In the genomic region with DNA sequence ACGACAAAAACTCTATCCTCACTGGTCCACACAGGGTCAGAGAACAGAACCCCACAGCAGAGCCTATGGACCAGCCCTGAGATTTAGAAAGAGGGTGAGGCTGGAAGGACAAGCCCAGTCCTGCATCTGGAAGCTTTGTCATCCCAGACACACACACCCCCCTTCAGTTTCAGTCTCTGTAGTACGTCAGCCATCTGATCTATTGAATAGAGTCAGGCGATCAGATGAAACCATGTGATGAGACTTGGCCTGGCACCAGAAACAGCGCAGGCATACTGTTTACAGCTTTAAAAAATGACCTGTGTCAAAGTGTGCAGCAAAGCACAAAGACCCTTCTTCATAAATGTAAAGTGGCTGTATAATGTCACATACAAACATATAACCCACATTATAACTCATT, we compare ENCODE assay signal across 20 mouse cellular contexts. TPM values are rescaled to one million over a fixed set of nuclear protein-coding genes. Genes with fewer than 3 reads are reported as not detected.
DNase-seq lines count a peak whose midpoint lies in the region; ATAC-seq and TF ChIP-seq lines count a peak whose summit lies in the region.
"Had no signal": no experiment of that assay in that cellular context is flagged by ENCODE, and none has a peak within 500 bp of the region (broad histone marks: within the 10 kb centered on the region; RNA-seq: fewer than 3 reads in every experiment).

No protein-coding gene starts in this region.

- peaks cover 1% of the 10 kb centered on the region; the same call in 1 of the 2 replicates for H3K79me2 ChIP-seq in MEL (ENCODE audit: control insufficient read depth, insufficient read depth, low read length, poor library complexity)

- 67% methylated on average over 4 of the region's 4 CpGs for WGBS in embryonic facial prominence, embryonic 15.5 days
- 90% methylated on average over 4 of the region's 4 CpGs for WGBS in embryonic facial prominence, embryonic 10.5 days
- WGBS in hindbrain, embryonic 16.5 days = 58% methylated on average over 4 of the region's 4 CpGs

- H3K4me3 ChIP-seq in embryonic facial prominence, embryonic 15.5 days (replicated peaks) = no peak overlapping the region
- no peak overlapping the region for H3K4me3 ChIP-seq in embryonic facial prominence, embryonic 10.5 days
- H3K4me3 ChIP-seq in layer of hippocampus, adult 2 months = no peak overlapping the region
- peak overlapping the region in 1 of 2 experiments; percentile 29; a peak in 2 of 4 replicates for H3K4me3 ChIP-seq in MEL (ENCODE audit: control insufficient read depth in 1 of 2, insufficient read depth in 1 of 2, low read depth in 2 of 2, low read length in 2 of 2)
- no peak overlapping the region for H3K4me3 ChIP-seq in hindbrain, embryonic 16.5 days (ENCODE audit: low read length)
- H3K4me3 ChIP-seq: embryonic facial prominence, embryonic 13.5 days; heart, adult 2 months; limb, embryonic 15.5 days; megakaryocyte, embryonic 14.5 days had no signal

- intact Hi-C loops in heart, postnatal 25 days (cut with DNase I) = no loop called here

- H3K9ac ChIP-seq in embryonic facial prominence, embryonic 15.5 days = no peak overlapping the region
- H3K9ac ChIP-seq in MEL (ENCODE audit: control insufficient read depth, low read depth, low read length, poor library complexity, severe bottlenecking) = peak overlapping the region; percentile 45
- H3K9ac ChIP-seq in hindbrain, embryonic 16.5 days (ENCODE audit: low read depth, low read length) = no peak overlapping the region
- H3K9ac ChIP-seq: embryonic facial prominence, embryonic 13.5 days; limb, embryonic 15.5 days had no signal

- H3K27ac ChIP-seq in embryonic facial prominence, embryonic 15.5 days (replicated peaks) = no peak overlapping the region
- H3K27ac ChIP-seq in embryonic facial prominence, embryonic 10.5 days (replicated peaks) = no peak overlapping the region
- peak overlapping the region; percentile 32; the same call in 1 of the 2 replicates for H3K27ac ChIP-seq in layer of hippocampus, adult 2 months
- H3K27ac ChIP-seq in MEL (ENCODE audit: control insufficient read depth, low read depth, low read length) = peak overlapping the region; percentile 92
- no peak overlapping the region for H3K27ac ChIP-seq in hindbrain, embryonic 16.5 days (ENCODE audit: low read depth, low read length)
- H3K27ac ChIP-seq: embryonic facial prominence, embryonic 13.5 days; heart, adult 2 months; limb, embryonic 15.5 days had no signal

- ATAC-seq in embryonic facial prominence, embryonic 15.5 days (ENCODE audit: insufficient number of reproducible peaks, low FRiP score, low TSS enrichment, low read depth) = 0 out of 2 replicates have a peak, but pooled peaks have one; percentile 21
- ATAC-seq in hindbrain, embryonic 16.5 days = peak; percentile 62; the same call in 1 of the 2 replicates
- ATAC-seq: midbrain, embryonic 16.5 days had no signal

- no peaks in the 10 kb centered on the region for H3K27me3 ChIP-seq in embryonic facial prominence, embryonic 15.5 days
- H3K27me3 ChIP-seq in embryonic facial prominence, embryonic 10.5 days (replicated peaks; ENCODE audit: low read depth, poor library complexity, severe bottlenecking) = no peaks in the 10 kb centered on the region
- H3K27me3 ChIP-seq in MEL (ENCODE audit: control insufficient read depth in 1 of 2, insufficient read depth in 2 of 2, low read length in 2 of 2) = no peaks in the 10 kb centered on the region
- H3K27me3 ChIP-seq in hindbrain, embryonic 16.5 days (replicated peaks; ENCODE audit: control insufficient read depth, insufficient read depth, low read length) = no peaks in the 10 kb centered on the region
- H3K27me3 ChIP-seq: embryonic facial prominence, embryonic 13.5 days; limb, embryonic 15.5 days; megakaryocyte, embryonic 14.5 days had no signal

- H3K9me3 ChIP-seq in embryonic facial prominence, embryonic 15.5 days (replicated peaks) = 0 out of 2 replicates have a peak, but pooled peaks cover 4% of the 10 kb centered on the region
- no peaks in the 10 kb centered on the region for H3K9me3 ChIP-seq in embryonic facial prominence, embryonic 10.5 days
- H3K9me3 ChIP-seq in MEL (replicated peaks; ENCODE audit: insufficient read depth, low read length) = no peaks in the 10 kb centered on the region
- H3K9me3 ChIP-seq in hindbrain, embryonic 16.5 days (ENCODE audit: control insufficient read depth, low read length) = no peaks in the 10 kb centered on the region
- H3K9me3 ChIP-seq: embryonic facial prominence, embryonic 13.5 days; limb, embryonic 15.5 days; megakaryocyte, embryonic 14.5 days had no signal

- TF ChIP-seq RAD21 in MEL (IDR thresholded peaks at IDR 0.05; ENCODE audit: low read depth, low read length) = no peak

- no peak for DNase-seq in embryonic facial prominence, embryonic 10.5 days (ENCODE audit: low spot score)
- DNase-seq in layer of hippocampus, adult 2 months (ENCODE audit: low spot score in 2 of 2) = no peak
- no peak for DNase-seq in layer of hippocampus, postnatal 14 days (ENCODE audit: low spot score in 2 of 2)
- DNase-seq in MEL (ENCODE audit: low read depth, low spot score) = no peak
- DNase-seq in adrenal gland, postnatal 25 days = no peak
- no peak for DNase-seq in heart, postnatal 25 days (ENCODE audit: low spot score)
- DNase-seq: adrenal gland, adult 2 months; cerebellum, adult 8-10 months; gastrocnemius, postnatal 14 days; heart, adult 2 months; kidney, adult 9 months; kidney, postnatal 36 days; lung, postnatal 10 days; right cerebral cortex, postnatal 25 days had no signal

- TF ChIP-seq EP300 in MEL (IDR thresholded peaks at IDR 0.05; ENCODE audit: low read depth in 1 of 2, low read length in 2 of 2) = no peak

- peaks cover 16% of the 10 kb centered on the region for H3K36me3 ChIP-seq in embryonic facial prominence, embryonic 15.5 days
- H3K36me3 ChIP-seq in embryonic facial prominence, embryonic 10.5 days (replicated peaks) = peaks cover 18% of the 10 kb centered on the region
- peaks cover 6 to 61% of the 10 kb centered on the region in 2 experiments for H3K36me3 ChIP-seq in MEL (ENCODE audit: control insufficient read depth in 1 of 2, insufficient read depth in 2 of 2, low read length in 2 of 2)
- H3K36me3 ChIP-seq in hindbrain, embryonic 16.5 days (ENCODE audit: control insufficient read depth, insufficient read depth, low read length) = peaks cover 7% of the 10 kb centered on the region

- no peak for TF ChIP-seq CTCF in layer of hippocampus, adult 2 months (conservative IDR thresholded peaks at IDR 0.05)
- TF ChIP-seq CTCF in MEL (IDR thresholded peaks at IDR 0.05 in 2 of 3, conservative IDR thresholded peaks at IDR 0.05 in 1 of 3; ENCODE audit: control insufficient read depth in 1 of 3, insufficient read depth in 1 of 3, low read depth in 2 of 3, low read length in 3 of 3, poor library complexity in 1 of 3, severe bottlenecking in 1 of 3) = no peak

- H3K4me2 ChIP-seq in embryonic facial prominence, embryonic 15.5 days (replicated peaks) = no peak overlapping the region
- H3K4me2 ChIP-seq in hindbrain, embryonic 16.5 days (ENCODE audit: low read length) = no peak overlapping the region
- H3K4me2 ChIP-seq: embryonic facial prominence, embryonic 13.5 days; limb, embryonic 15.5 days had no signal

- H3K4me1 ChIP-seq in embryonic facial prominence, embryonic 15.5 days = no peaks in the 10 kb centered on the region
- H3K4me1 ChIP-seq in embryonic facial prominence, embryonic 10.5 days = no peaks in the 10 kb centered on the region
- H3K4me1 ChIP-seq in MEL (ENCODE audit: control insufficient read depth in 1 of 2, insufficient read depth in 2 of 2, low read length in 2 of 2) = peaks cover 40 to 42% of the 10 kb centered on the region in 2 experiments
- no peaks in the 10 kb centered on the region for H3K4me1 ChIP-seq in hindbrain, embryonic 16.5 days (ENCODE audit: control insufficient read depth, insufficient read depth, low read depth, low read length)
- H3K4me1 ChIP-seq: embryonic facial prominence, embryonic 13.5 days; limb, embryonic 15.5 days had no signal

- no peak for TF ChIP-seq POLR2A in MEL (IDR thresholded peaks at IDR 0.05; ENCODE audit: control insufficient read depth in 1 of 2, insufficient read depth in 1 of 2, low read depth in 1 of 2, low read length in 2 of 2, poor library complexity in 1 of 2)

TF ChIP-seq in MEL, 35 proteins besides CTCF, POLR2A, EP300 and RAD21:
- 0 out of 2 replicates have a peak, but pooled peaks have one; percentile 6 for TF ChIP-seq NELFE (IDR thresholded peaks at IDR 0.05; ENCODE audit: low read depth, low read length)
- TF ChIP-seq TCF12 (IDR thresholded peaks at IDR 0.05; ENCODE audit: low read depth, low read length) = 0 out of 2 replicates have a peak, but pooled peaks have one; percentile 25
- TF ChIP-seq CHD1 (IDR thresholded peaks at IDR 0.05; ENCODE audit: low read depth, low read length) = no peak
- TF ChIP-seq GABPA (IDR thresholded peaks at IDR 0.05; ENCODE audit: low read depth, low read length) = no peak
- no peak for TF ChIP-seq ZKSCAN1 (IDR thresholded peaks at IDR 0.05; ENCODE audit: low read depth, low read length)
- no peak for TF ChIP-seq JUND (IDR thresholded peaks at IDR 0.05; ENCODE audit: low read depth, low read length)
- no peak for TF ChIP-seq GATA1 (IDR thresholded peaks at IDR 0.05; ENCODE audit: low read depth, low read length)
- TF ChIP-seq ETS1 (IDR thresholded peaks at IDR 0.05; ENCODE audit: low read depth, low read length) = peak; percentile 79
- peak; percentile 2; the same call in 1 of the 2 replicates for TF ChIP-seq SIN3A (IDR thresholded peaks at IDR 0.05; ENCODE audit: low read length)
- TF ChIP-seq USF2 (IDR thresholded peaks at IDR 0.05; ENCODE audit: borderline replicate concordance in 1 of 2, insufficient read depth in 1 of 2, low read depth in 1 of 2, low read length in 2 of 2) = no peak
- peak; percentile 65; the same call in 1 of the 2 replicates for TF ChIP-seq USF1 (IDR thresholded peaks at IDR 0.05; ENCODE audit: low read depth, low read length)

RNA-seq across cellular contexts. Expression of gene Tbc1d2b, which starts 30.0 kb away (rescaled TPM):
- polyA plus RNA-seq in embryonic facial prominence, embryonic 15.5 days (2015; fragmentation: Nextera tagmentation; extraction: Ambion mirVana) = 20.1 and 21.0 TPM in 2 replicates
- polyA plus RNA-seq in embryonic facial prominence, embryonic 10.5 days (2016; fragmentation: Nextera tagmentation; extraction: Ambion mirVana) = 8.3 and 8.8 TPM in 2 replicates
- total RNA-seq in layer of hippocampus, adult 2 months (2021) = 1 to 10 TPM; 9.5 to 9.7 TPM
- total RNA-seq in layer of hippocampus, postnatal 14 days (2021) = 10 to 100 TPM in 1 of 2 experiments, 1 to 10 TPM in 1; 8.8 to 13.6 TPM
- 6.5 and 7.1 TPM in 2 replicates for total RNA-seq in MEL (2012; rRNA removed)
- 10 to 100 TPM in 1 of 2 experiments, not detected in 1; 12.6 TPM for polyA plus RNA-seq in MEL (2012; ENCODE audit: insufficient read depth in 1 of 2, insufficient read length in 2 of 2, low read depth in 1 of 2, low replicate concordance in 2 of 2, missing spikeins in 1 of 2)
- polyA plus RNA-seq in hindbrain, embryonic 16.5 days (2015; fragmentation: Nextera tagmentation; extraction: Ambion mirVana) = 5.1 and 6.3 TPM in 2 replicates
- 30.5 and 44.4 TPM in 2 replicates for total RNA-seq in adrenal gland, postnatal 25 days (2021)
- total RNA-seq in heart, postnatal 25 days (2021) = 10 to 100 TPM; 10.4 to 13.5 TPM

Comparison
In these comparisons a context has a peak if more than half of its experiments do, and no peak if none do; other contexts are left out.
1. H3K27ac ChIP-seq: peak in layer of hippocampus, adult 2 months (single experiment) and MEL (single experiment); none in embryonic facial prominence, embryonic 15.5 days (single experiment), embryonic facial prominence, embryonic 10.5 days (single experiment) and hindbrain, embryonic 16.5 days (single experiment).